Mouse (Mus musculus): ENCODE data around the gene Hyal4.

Hyal4 gene

GRCm38 (mm10) chr6:24748029-24748428 lies at the start of gene Hyal4:
Gene Hyal4, plus strand, starts transcription at chr6:24748329.
- DNase-seq (ENCODE audit: low spot score in 2 of 2) = no peak

- no peak for DNase-seq (ENCODE audit: low spot score in 2 of 2)
Observed at GRCm38 (mm10) chr6:24707090-24707489, 41.0 kb upstream of the Hyal4 start.

- DNase-seq (ENCODE audit: low spot score in 2 of 2) = no peak
Observed at GRCm38 (mm10) chr6:24707499-24707898, 40.6 kb upstream of the Hyal4 start.

- peak; percentile 62 to 66 for DNase-seq (ENCODE audit: low spot score in 2 of 2)
Observed at GRCm38 (mm10) chr6:24721317-24722099, 26.6 kb upstream of the Hyal4 start.

GRCm38 (mm10) chr6:24728130-24728529 lies 20.0 kb upstream of the Hyal4 start:
- no peak for DNase-seq (ENCODE audit: low spot score in 2 of 2)

GRCm38 (mm10) chr6:24732945-24733344 lies 15.2 kb upstream of the Hyal4 start, which contains the start of gene Hyal6:
Gene Hyal6, plus strand, starts transcription at chr6:24733245.
- no peak for DNase-seq (ENCODE audit: low spot score in 2 of 2)

GRCm38 (mm10) chr6:24734565-24734964 lies 13.6 kb upstream of the Hyal4 start:
- no peak for DNase-seq (ENCODE audit: low spot score in 2 of 2)

GRCm38 (mm10) chr6:24759281-24759680 lies 11.2 kb downstream of the Hyal4 start:
- DNase-seq (ENCODE audit: low spot score in 2 of 2) = no peak

- DNase-seq (ENCODE audit: low spot score in 2 of 2) = no peak
Observed at GRCm38 (mm10) chr6:24766261-24766660, 18.1 kb downstream of the Hyal4 start.

GRCm38 (mm10) chr6:24779182-24779581 lies 31.1 kb downstream of the Hyal4 start:
- DNase-seq (ENCODE audit: low spot score in 2 of 2) = no peak

GRCm38 (mm10) chr6:24790888-24791287 lies 42.8 kb downstream of the Hyal4 start, which contains the start of gene Spam1:
Gene Spam1, plus strand, starts transcription at chr6:24791188.
- no peak for DNase-seq (ENCODE audit: low spot score in 2 of 2)
